Comparison of ENCODE assay signal across 8 mouse cellular contexts in the genomic region with DNA sequence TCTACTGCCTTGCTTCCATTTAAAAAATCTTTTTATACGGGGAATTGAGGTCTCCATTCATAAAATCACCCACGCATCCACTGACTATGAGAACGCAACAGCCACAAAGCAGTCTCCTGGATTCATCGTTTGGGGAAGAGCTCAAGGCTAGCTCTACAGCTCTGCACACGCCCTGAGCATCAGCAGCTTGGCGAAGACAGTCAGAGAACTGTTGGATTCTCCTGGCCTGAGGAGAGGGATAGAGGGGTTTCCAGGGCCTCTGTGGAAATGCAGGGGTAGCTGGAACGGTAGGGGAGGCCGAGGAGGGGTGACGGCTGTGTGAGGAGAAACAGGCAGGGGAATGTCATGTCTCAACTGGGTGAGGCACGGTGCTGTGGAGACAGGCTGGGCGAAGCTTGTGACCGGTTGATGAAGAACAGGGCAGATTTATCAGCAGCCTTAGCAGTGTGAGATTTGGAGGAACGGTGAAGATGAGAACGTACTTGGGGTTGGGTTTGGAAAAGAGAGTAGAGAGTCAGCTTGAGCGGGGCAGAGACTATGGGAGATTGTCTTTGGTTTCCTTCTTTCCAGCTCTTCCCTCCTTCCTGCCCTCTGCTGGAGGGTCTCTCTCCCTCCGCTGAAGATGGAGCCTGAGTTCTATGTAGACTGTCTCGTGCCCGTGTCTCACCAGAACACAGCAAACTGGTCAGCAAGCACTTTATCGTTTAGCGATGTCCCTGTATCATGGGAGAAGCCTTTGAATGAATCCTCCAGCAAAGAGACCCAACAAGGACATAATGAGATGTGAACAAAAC.
DNase-seq lines count a peak whose midpoint lies in the region; ATAC-seq lines count a peak whose summit lies in the region.

No protein-coding gene starts in this region.

- peaks cover 12% of the 10 kb centered on the region for H3K4me1 ChIP-seq in forebrain, embryonic 15.5 days
- H3K4me1 ChIP-seq in forebrain, embryonic 14.5 days (ENCODE audit: control insufficient read depth, insufficient read depth, low read length), result peaks cover 7% of the 10 kb centered on the region
- H3K4me1 ChIP-seq in liver, embryonic 12.5 days, result peaks cover 6% of the 10 kb centered on the region; the same call in 1 of the 2 replicates
- H3K4me1 ChIP-seq in liver, embryonic 11.5 days (replicated peaks; ENCODE audit: control insufficient read depth, insufficient read depth, low read length), result peaks cover under 1% of the 10 kb centered on the region; the same call in 1 of the 2 replicates
- peaks cover 27% of the 10 kb centered on the region for H3K4me1 ChIP-seq in limb, embryonic 12.5 days (replicated peaks)

- no peaks in the 10 kb centered on the region for H3K27me3 ChIP-seq in forebrain, embryonic 15.5 days
- no peaks in the 10 kb centered on the region for H3K27me3 ChIP-seq in forebrain, embryonic 14.5 days (replicated peaks; ENCODE audit: control insufficient read depth, insufficient read depth, low read length)
- peaks cover 49% of the 10 kb centered on the region for H3K27me3 ChIP-seq in liver, embryonic 12.5 days (replicated peaks)
- H3K27me3 ChIP-seq in liver, embryonic 11.5 days (replicated peaks; ENCODE audit: control insufficient read depth, insufficient read depth, low read length), result peaks cover 5% of the 10 kb centered on the region
- H3K27me3 ChIP-seq in limb, embryonic 12.5 days, result no peaks in the 10 kb centered on the region

- no peaks in the 10 kb centered on the region for H3K36me3 ChIP-seq in forebrain, embryonic 15.5 days
- no peaks in the 10 kb centered on the region for H3K36me3 ChIP-seq in forebrain, embryonic 14.5 days (ENCODE audit: control insufficient read depth, insufficient read depth, low read length)
- H3K36me3 ChIP-seq in liver, embryonic 12.5 days, result no peaks in the 10 kb centered on the region
- H3K36me3 ChIP-seq in liver, embryonic 11.5 days (ENCODE audit: control insufficient read depth, insufficient read depth, low read length), result no peaks in the 10 kb centered on the region
- H3K36me3 ChIP-seq in limb, embryonic 12.5 days, result no peaks in the 10 kb centered on the region

- peak; percentile 33 for ATAC-seq in forebrain, embryonic 15.5 days (replicated peaks)
- no peak for ATAC-seq in forebrain, embryonic 14.5 days
- ATAC-seq in liver, embryonic 12.5 days, result no peak
- ATAC-seq in liver, embryonic 11.5 days (replicated peaks; ENCODE audit: low FRiP score), result no peak
- 0 out of 2 replicates have a peak, but pooled peaks have one; percentile 18 for ATAC-seq in limb, embryonic 12.5 days (ENCODE audit: insufficient number of reproducible peaks, insufficient read depth, low FRiP score, low TSS enrichment, low read depth)

- no peak overlapping the region for H3K9ac ChIP-seq in forebrain, embryonic 15.5 days (replicated peaks)
- no peak overlapping the region for H3K9ac ChIP-seq in forebrain, embryonic 14.5 days (ENCODE audit: low read length)
- no peak overlapping the region for H3K9ac ChIP-seq in liver, embryonic 12.5 days
- no peak overlapping the region for H3K9ac ChIP-seq in liver, embryonic 11.5 days (ENCODE audit: low read depth, low read length)
- no peak overlapping the region for H3K9ac ChIP-seq in limb, embryonic 12.5 days (replicated peaks)

- no peak overlapping the region for H3K4me2 ChIP-seq in forebrain, embryonic 15.5 days (replicated peaks)
- no peak overlapping the region for H3K4me2 ChIP-seq in forebrain, embryonic 14.5 days (ENCODE audit: low read length)
- H3K4me2 ChIP-seq in liver, embryonic 12.5 days, result peak overlapping the region; percentile 13; the same call in 1 of the 2 replicates
- no peak overlapping the region for H3K4me2 ChIP-seq in liver, embryonic 11.5 days
- H3K4me2 ChIP-seq in limb, embryonic 12.5 days, result peak overlapping the region; percentile 17; the same call in 1 of the 2 replicates

- H3K4me3 ChIP-seq in forebrain, embryonic 15.5 days, result no peak overlapping the region
- H3K4me3 ChIP-seq in forebrain, embryonic 14.5 days (ENCODE audit: low read depth, low read length), result no peak overlapping the region
- no peak overlapping the region for H3K4me3 ChIP-seq in liver, embryonic 12.5 days
- H3K4me3 ChIP-seq in liver, embryonic 11.5 days (ENCODE audit: low read depth, low read length), result no peak overlapping the region
- H3K4me3 ChIP-seq in limb, embryonic 12.5 days (replicated peaks), result no peak overlapping the region

- H3K27ac ChIP-seq in forebrain, embryonic 15.5 days (replicated peaks), result no peak overlapping the region
- H3K27ac ChIP-seq in forebrain, embryonic 14.5 days (ENCODE audit: low read depth, low read length), result no peak overlapping the region
- H3K27ac ChIP-seq in liver, embryonic 12.5 days, result no peak overlapping the region
- no peak overlapping the region for H3K27ac ChIP-seq in liver, embryonic 11.5 days (ENCODE audit: low read depth, low read length)
- H3K27ac ChIP-seq in limb, embryonic 12.5 days, result no peak overlapping the region

- H3K9me3 ChIP-seq in forebrain, embryonic 15.5 days, result no peaks in the 10 kb centered on the region
- H3K9me3 ChIP-seq in forebrain, embryonic 14.5 days (replicated peaks; ENCODE audit: control insufficient read depth, low read length), result no peaks in the 10 kb centered on the region
- no peaks in the 10 kb centered on the region for H3K9me3 ChIP-seq in liver, embryonic 12.5 days (replicated peaks)
- H3K9me3 ChIP-seq in liver, embryonic 11.5 days (ENCODE audit: control insufficient read depth, low read length), result no peaks in the 10 kb centered on the region
- H3K9me3 ChIP-seq in limb, embryonic 12.5 days, result no peaks in the 10 kb centered on the region

- DNase-seq in forebrain, embryonic 14.5 days (ENCODE audit: low spot score), result no peak
- DNase-seq in liver, embryonic 11.5 days (ENCODE audit: low spot score), result no peak
- DNase-seq in ZHBTc4 (ENCODE audit: low read depth, low spot score), result peak; percentile 26
- DNase-seq in B cell, adult 2 months, result no peak
- DNase-seq in retina, embryonic 14.5 days (ENCODE audit: low spot score), result no peak

- WGBS in forebrain, embryonic 15.5 days, result 65% methylated on average over 20 of the region's 20 CpGs
- 63% methylated on average over 20 of the region's 20 CpGs for WGBS in forebrain, embryonic 14.5 days
- 48% methylated on average over 20 of the region's 20 CpGs for WGBS in liver, embryonic 12.5 days (ENCODE audit: insufficient replicate concordance)
- 47% methylated on average over 20 of the region's 20 CpGs for WGBS in liver, embryonic 11.5 days
- 52% methylated on average over 20 of the region's 20 CpGs for WGBS in limb, embryonic 12.5 days

Comparison
In these comparisons a context has a peak if more than half of its experiments do, and no peak if none do; other contexts are left out.
1. ATAC-seq: peak in forebrain, embryonic 15.5 days (single experiment) and limb, embryonic 12.5 days (single experiment); none in forebrain, embryonic 14.5 days (single experiment), liver, embryonic 12.5 days (single experiment) and liver, embryonic 11.5 days (single experiment).
2. H3K4me2 ChIP-seq: peak in liver, embryonic 12.5 days (single experiment) and limb, embryonic 12.5 days (single experiment); none in forebrain, embryonic 15.5 days (single experiment), forebrain, embryonic 14.5 days (single experiment) and liver, embryonic 11.5 days (single experiment).